8 mouse cellular contexts compared by ENCODE assay signal in genomic region chr15:10485484-10486364, GRCm38 (mm10). TPM values are rescaled to one million over a fixed set of nuclear protein-coding genes. Genes with fewer than 3 reads are reported as not detected.
DNase-seq lines count a peak whose midpoint lies in the region; ATAC-seq lines count a peak whose summit lies in the region.

TSS of gene Brix1 (minus strand) at chr15:10485947.
TSS of gene Rad1 (plus strand) at chr15:10486018.

- H3K4me2 ChIP-seq in hindbrain, embryonic 11.5 days (replicated peaks; ENCODE audit: low read depth, low read length) = peak within 1 kb of the TSS; percentile 61

- H3K36me3 ChIP-seq in hindbrain, embryonic 11.5 days (ENCODE audit: control insufficient read depth, insufficient read depth, low read length) = no peaks in the 10 kb centered on the region

- WGBS in hindbrain, embryonic 11.5 days = under 1% methylated on average over 58 of the region's 58 CpGs

- no peaks in the 10 kb centered on the region for H3K9me3 ChIP-seq in hindbrain, embryonic 11.5 days (ENCODE audit: control insufficient read depth, low read length)

- H3K4me3 ChIP-seq in hindbrain, embryonic 11.5 days (ENCODE audit: low read depth, low read length) = peak within 1 kb of the TSS; percentile 67

- peak; percentile 99 for ATAC-seq in hindbrain, embryonic 11.5 days (ENCODE audit: low FRiP score)

- DNase-seq in Muller cell, postnatal 12 days (ENCODE audit: inconsistent ontology term) = peak; percentile 92
- DNase-seq in cerebellum, adult 9-11 months = peak; percentile 94
- DNase-seq in frontal cortex, adult 2 months (ENCODE audit: extremely low spot score in 1 of 2, low spot score in 1 of 2) = peak; percentile 94 to 97
- peak; percentile 95 for DNase-seq in hindbrain, embryonic 11.5 days (ENCODE audit: low spot score)
- peak; percentile 92 to 93 for DNase-seq in layer of hippocampus, postnatal 10 days (ENCODE audit: low spot score in 2 of 2)
- peak; percentile 96 for DNase-seq in lung, postnatal 10 days
- peak; percentile 90 for DNase-seq in ovary, postnatal 36 days (ENCODE audit: low spot score)
- DNase-seq in thymus, postnatal 25 days = peak; percentile 91

- no peaks in the 10 kb centered on the region for H3K27me3 ChIP-seq in hindbrain, embryonic 11.5 days (ENCODE audit: control insufficient read depth, insufficient read depth, low read length)

- no peaks in the 10 kb centered on the region for H3K4me1 ChIP-seq in hindbrain, embryonic 11.5 days (replicated peaks; ENCODE audit: control insufficient read depth, insufficient read depth, low read length)

- peak within 1 kb of the TSS; percentile 72 for H3K9ac ChIP-seq in hindbrain, embryonic 11.5 days (ENCODE audit: low read depth, low read length)

- peak within 1 kb of the TSS; percentile 12; the same call in 1 of the 2 replicates for H3K27ac ChIP-seq in hindbrain, embryonic 11.5 days (ENCODE audit: low read depth, low read length)

RNA-seq across cellular contexts. Expression of gene Brix1, which starts in this region (rescaled TPM):
- 15.1 and 16.4 TPM in 2 replicates for polyA plus RNA-seq in frontal cortex, adult 2 months (2012; rRNA removed)
- polyA plus RNA-seq in hindbrain, embryonic 11.5 days (2014; fragmentation: Nextera tagmentation; extraction: Ambion mirVana) = 126 and 130 TPM in 2 replicates
- 10 to 100 TPM; 16.3 to 25.7 TPM for total RNA-seq in layer of hippocampus, postnatal 10 days (2021)

RNA-seq across cellular contexts. Expression of gene Rad1, which starts in this region (rescaled TPM):
- 12.6 and 14.1 TPM in 2 replicates for polyA plus RNA-seq in frontal cortex, adult 2 months (2012; rRNA removed)
- 31.4 and 33.5 TPM in 2 replicates for polyA plus RNA-seq in hindbrain, embryonic 11.5 days (2014; fragmentation: Nextera tagmentation; extraction: Ambion mirVana)
- total RNA-seq in layer of hippocampus, postnatal 10 days (2021) = 10 to 100 TPM; 12.6 to 13.5 TPM

Comparison
In these comparisons a context has a peak if more than half of its experiments do, and no peak if none do; other contexts are left out.
1. Peak in every context shown above with its lines: DNase-seq, ATAC-seq, H3K4me3 ChIP-seq and H3K27ac ChIP-seq.